Mouse (Mus musculus) heart, postnatal 0 days (tissue): ENCODE measurements around the gene Stap2.

Source experiments
- CTCF ChIP-seq: IDR thresholded peaks from 2 replicates; pipeline ENCODE4 v1.5.1; 2016; ENCODE audit warnings: antibody characterized with exemption, control low read depth, low read depth
- EP300 ChIP-seq: IDR thresholded peaks from 2 replicates; pipeline ENCODE4 v1.6.1; 2016; ENCODE audit warnings: antibody characterized with exemption, low read depth

- TF ChIP-seq CTCF (no peak), EP300 (no peak)
Measured at GRCm38 (mm10) chr17:55999794-56000499, 5.4 kb downstream of the Stap2 start.
